Mouse (Mus musculus) liver, embryonic 13.5 days (tissue): ENCODE measurements around the gene Sort1. TPM values are rescaled to one million over a fixed set of nuclear protein-coding genes. Genes with fewer than 3 reads are reported as not detected.

Source experiments
- ATAC-seq: fragments of 200-750 bp; cut with Nextera tagmentation; 2 replicates; pipeline ENCODE4 v1.8.0; 2017; ENCODE audit warnings: low read depth, mild to moderate bottlenecking, moderate number of reproducible peaks, moderate library complexity
- DNase-seq: peaks from one replicate; pipeline ENCODE4 v3.0.0; 2022
- H3K27ac ChIP-seq: fragments of 300-500 bp; sonication (generic); 2 replicates; pipeline ENCODE4 v1.5.1; 2015; ENCODE audit warnings: moderate library complexity, mild to moderate bottlenecking, inconsistent platforms
- H3K27me3 ChIP-seq: fragments of 300-500 bp; sonication (generic); 2 replicates; pipeline ENCODE4 v1.6.1; 2015; ENCODE audit warnings: mild to moderate bottlenecking, inconsistent platforms
- H3K36me3 ChIP-seq: fragments of 300-500 bp; sonication (generic); 2 replicates; pipeline ENCODE4 v1.6.1; 2015; ENCODE audit warnings: mild to moderate bottlenecking, inconsistent platforms
- H3K4me1 ChIP-seq: fragments of 300-500 bp; sonication (generic); replicated peaks from 2 replicates; pipeline ENCODE4 v1.6.1; 2015; ENCODE audit warnings: inconsistent platforms
- H3K4me2 ChIP-seq: fragments of 300-500 bp; sonication (generic); 2 replicates; pipeline ENCODE4 v1.6.1; 2015; ENCODE audit warnings: inconsistent platforms, mild to moderate bottlenecking, moderate library complexity
- H3K4me3 ChIP-seq: fragments of 300-500 bp; sonication (generic); replicated peaks from 2 replicates; pipeline ENCODE4 v1.5.1; 2015; ENCODE audit warnings: mild to moderate bottlenecking, inconsistent platforms
- H3K9ac ChIP-seq: fragments of 300-500 bp; sonication (generic); 2 replicates; pipeline ENCODE4 v1.6.1; 2015; ENCODE audit warnings: mild to moderate bottlenecking, inconsistent platforms
- H3K9me3 ChIP-seq: fragments of 300-500 bp; sonication (generic); replicated peaks from 2 replicates; pipeline ENCODE4 v1.6.1; 2016; ENCODE audit warnings: inconsistent platforms
- WGBS: fragments of 180-500 bp; shearing (Covaris S2); methylation state at CpG from one replicate; pipeline ENCODE4 v1.1.7; 2015; ENCODE audit not compliant: insufficient replicate concordance; 5-methylcytosine and 5-hydroxymethylcytosine counted together
- polyA plus RNA-seq: library from polyadenylated mRNA; unstranded; fragments of >200 nt; fragmentation: Nextera tagmentation; extraction: Ambion mirVana; gene quantifications from 2 replicates; pipeline ENCODE4 v1.2.1, GENCODE M21; 2015

Sort1 gene
- polyA plus RNA-seq, 1 experiment from 2014 or later = 2.6 TPM

GRCm38 (mm10) chr3:108392299-108392698 lies 108.4 kb downstream of the Sort1 start:
- H3K4me2 ChIP-seq = no peak overlapping the region

GRCm38 (mm10) chr3:108392793-108393192 lies 108.9 kb downstream of the Sort1 start:
- Histone ChIP-seq H3K36me3 (0 out of 2 replicates have a peak, but pooled peaks cover under 1% of the 10 kb centered on the region), H3K4me3 (no peak overlapping the region), H3K27ac (no peak overlapping the region), H3K9me3 (no peaks in the 10 kb centered on the region), H3K9ac (no peak overlapping the region), H3K27me3 (no peaks in the 10 kb centered on the region), H3K4me2 (no peak overlapping the region), H3K4me1 (peaks cover 14% of the 10 kb centered on the region)
- WGBS = 56% methylated on average over 15 of the region's 15 CpGs
- DNase-seq (no peak), ATAC-seq (no peak)

More at GRCm38 (mm10) chr3:108392299-108392698, 108.4 kb downstream of the Sort1 start:
- WGBS = 33% methylated on average over 10 of the region's 10 CpGs
- H3K4me1 ChIP-seq = peaks cover 14% of the 10 kb centered on the region
- no peak overlapping the region for H3K9ac ChIP-seq
- no peaks in the 10 kb centered on the region for H3K27me3 ChIP-seq
- peaks cover 6% of the 10 kb centered on the region for H3K36me3 ChIP-seq
- ATAC-seq (no peak), DNase-seq (no peak)
- H3K27ac ChIP-seq = no peak overlapping the region
- H3K4me3 ChIP-seq = no peak overlapping the region
- no peaks in the 10 kb centered on the region for H3K9me3 ChIP-seq

- no peak for ATAC-seq
- H3K4me1 ChIP-seq = 0 out of 2 replicates have a peak, but pooled peaks cover 3% of the 10 kb centered on the region
- 73% methylated on average over 9 of the region's 9 CpGs for WGBS
Measured at GRCm38 (mm10) chr3:108398281-108398680, 114.4 kb downstream of the Sort1 start.

GRCm38 (mm10) chr3:108400442-108400841 lies 116.6 kb downstream of the Sort1 start:
- 0 out of 2 replicates have a peak, but pooled peaks cover 3% of the 10 kb centered on the region for H3K27me3 ChIP-seq
- H3K4me3 ChIP-seq = no peak overlapping the region
- no peak overlapping the region for H3K27ac ChIP-seq
- no peak overlapping the region for H3K9ac ChIP-seq
- no peak overlapping the region for H3K4me2 ChIP-seq
- 0 out of 2 replicates have a peak, but pooled peaks cover 3% of the 10 kb centered on the region for H3K4me1 ChIP-seq
- DNase-seq (no peak), ATAC-seq (no peak)
- no peaks in the 10 kb centered on the region for H3K9me3 ChIP-seq
- H3K36me3 ChIP-seq = no peaks in the 10 kb centered on the region
- WGBS = 54% methylated on average over 5 of the region's 5 CpGs

More at GRCm38 (mm10) chr3:108398281-108398680, 114.4 kb downstream of the Sort1 start:
- no peaks in the 10 kb centered on the region for H3K9me3 ChIP-seq
- no peak for DNase-seq
- no peak overlapping the region for H3K9ac ChIP-seq
- H3K4me2 ChIP-seq = no peak overlapping the region
- 0 out of 2 replicates have a peak, but pooled peaks cover 3% of the 10 kb centered on the region for H3K27me3 ChIP-seq
- H3K27ac ChIP-seq = no peak overlapping the region
- H3K4me3 ChIP-seq = no peak overlapping the region
- no peaks in the 10 kb centered on the region for H3K36me3 ChIP-seq

GRCm38 (mm10) chr3:108401692-108402527 lies 118.0 kb downstream of the Sort1 start:
- H3K9me3 ChIP-seq = no peaks in the 10 kb centered on the region
- 0 out of 2 replicates have a peak, but pooled peaks cover 3% of the 10 kb centered on the region for H3K27me3 ChIP-seq
- ATAC-seq = peak; percentile 73
- 0 out of 2 replicates have a peak overlapping the region, but pooled peaks have one; percentile 17 for H3K4me2 ChIP-seq
- H3K4me3 ChIP-seq = no peak overlapping the region
- H3K27ac ChIP-seq = no peak overlapping the region
- no peak overlapping the region for H3K9ac ChIP-seq
- H3K36me3 ChIP-seq = no peaks in the 10 kb centered on the region
- H3K4me1 ChIP-seq = 0 out of 2 replicates have a peak, but pooled peaks cover 3% of the 10 kb centered on the region
- 31% methylated on average over 22 of the region's 22 CpGs for WGBS
- DNase-seq = peak; percentile 53

GRCm38 (mm10) chr3:108402528-108402920 lies 118.6 kb downstream of the Sort1 start:
- no peak for DNase-seq
- 78% methylated on average over 15 of the region's 15 CpGs for WGBS
- Histone ChIP-seq H3K4me2 (no peak overlapping the region), H3K9me3 (no peaks in the 10 kb centered on the region), H3K27ac (no peak overlapping the region), H3K4me3 (no peak overlapping the region), H3K4me1 (0 out of 2 replicates have a peak, but pooled peaks cover 3% of the 10 kb centered on the region), H3K9ac (no peak overlapping the region), H3K27me3 (0 out of 2 replicates have a peak, but pooled peaks cover 3% of the 10 kb centered on the region), H3K36me3 (no peaks in the 10 kb centered on the region)
- no peak for ATAC-seq

GRCm38 (mm10) chr3:108405536-108406305 lies 121.8 kb downstream of the Sort1 start:
- DNase-seq = no peak
- no peak overlapping the region for H3K9ac ChIP-seq
- 47% methylated on average over 14 of the region's 14 CpGs for WGBS

GRCm38 (mm10) chr3:108406306-108406885 lies 122.5 kb downstream of the Sort1 start:
- no peak overlapping the region for H3K4me2 ChIP-seq
- H3K27me3 ChIP-seq = 0 out of 2 replicates have a peak, but pooled peaks cover 3% of the 10 kb centered on the region
- 76% methylated on average over 24 of the region's 24 CpGs for WGBS
- no peaks in the 10 kb centered on the region for H3K36me3 ChIP-seq
- ATAC-seq (no peak), DNase-seq (no peak)
- H3K27ac ChIP-seq = no peak overlapping the region
- 0 out of 2 replicates have a peak, but pooled peaks cover 3% of the 10 kb centered on the region for H3K4me1 ChIP-seq
- H3K9ac ChIP-seq = no peak overlapping the region
- no peaks in the 10 kb centered on the region for H3K9me3 ChIP-seq
- H3K4me3 ChIP-seq = no peak overlapping the region

More at GRCm38 (mm10) chr3:108405536-108406305, 121.8 kb downstream of the Sort1 start:
- no peak overlapping the region for H3K4me3 ChIP-seq
- no peak overlapping the region for H3K4me2 ChIP-seq
- H3K4me1 ChIP-seq = 0 out of 2 replicates have a peak, but pooled peaks cover 3% of the 10 kb centered on the region
- H3K27me3 ChIP-seq = 0 out of 2 replicates have a peak, but pooled peaks cover 3% of the 10 kb centered on the region
- H3K27ac ChIP-seq = no peak overlapping the region
- ATAC-seq = no peak
- H3K36me3 ChIP-seq = no peaks in the 10 kb centered on the region
- no peaks in the 10 kb centered on the region for H3K9me3 ChIP-seq

GRCm38 (mm10) chr3:108408517-108409008 lies 124.7 kb downstream of the Sort1 start:
- Histone ChIP-seq H3K4me1 (no peaks in the 10 kb centered on the region), H3K27ac (no peak overlapping the region), H3K27me3 (no peaks in the 10 kb centered on the region), H3K4me3 (no peak overlapping the region), H3K36me3 (no peaks in the 10 kb centered on the region), H3K9me3 (peaks cover 4% of the 10 kb centered on the region), H3K4me2 (no peak overlapping the region), H3K9ac (no peak overlapping the region)
- 73% methylated on average over 8 of the region's 8 CpGs for WGBS
- DNase-seq (no peak), ATAC-seq (no peak)

GRCm38 (mm10) chr3:108409656-108410358 lies 125.9 kb downstream of the Sort1 start:
- 53% methylated on average over 8 of the region's 8 CpGs for WGBS
- H3K4me3 ChIP-seq = no peak overlapping the region
- no peak for DNase-seq
- H3K36me3 ChIP-seq = no peaks in the 10 kb centered on the region
- H3K27ac ChIP-seq = no peak overlapping the region
- no peak overlapping the region for H3K9ac ChIP-seq
- ATAC-seq = no peak
- peaks cover 9% of the 10 kb centered on the region for H3K27me3 ChIP-seq
- H3K4me1 ChIP-seq = no peaks in the 10 kb centered on the region; the same call in 1 of the 2 replicates
- H3K4me2 ChIP-seq = no peak overlapping the region
- H3K9me3 ChIP-seq = peaks cover 17% of the 10 kb centered on the region
